Comparison of ENCODE assay signal across 27 mouse cellular contexts in genomic region chr2:154639115-154639514, GRCm38 (mm10). TPM values are rescaled to one million over a fixed set of nuclear protein-coding genes. Genes with fewer than 3 reads are reported as not detected.
DNase-seq lines count a peak whose midpoint lies in the region; ATAC-seq and TF ChIP-seq lines count a peak whose summit lies in the region.
"Had no signal": no experiment of that assay in that cellular context is flagged by ENCODE, and none has a peak within 500 bp of the region (broad histone marks: within the 10 kb centered on the region; RNA-seq: fewer than 3 reads in every experiment).

No protein-coding gene starts in this region.

- H3K27me3 ChIP-seq in embryonic facial prominence, embryonic 14.5 days (replicated peaks; ENCODE audit: control insufficient read depth, insufficient read depth, low read length): no peaks in the 10 kb centered on the region
- no peaks in the 10 kb centered on the region for H3K27me3 ChIP-seq in embryonic facial prominence, embryonic 10.5 days (replicated peaks; ENCODE audit: low read depth, poor library complexity, severe bottlenecking)
- no peaks in the 10 kb centered on the region for H3K27me3 ChIP-seq in liver, embryonic 13.5 days
- no peaks in the 10 kb centered on the region for H3K27me3 ChIP-seq in liver, postnatal 0 days (ENCODE audit: insufficient read depth, low read length)
- H3K27me3 ChIP-seq in small intestine, adult 2 months (ENCODE audit: control insufficient read depth, insufficient read depth, low read length): no peaks in the 10 kb centered on the region
- H3K27me3 ChIP-seq: embryonic facial prominence, embryonic 12.5 days; heart, embryonic 12.5 days; heart, embryonic 15.5 days had no signal

- peaks cover 5% of the 10 kb centered on the region; the same call in 1 of the 2 replicates for H3K9me3 ChIP-seq in embryonic facial prominence, embryonic 14.5 days (ENCODE audit: control insufficient read depth, low read length)
- peaks cover 7% of the 10 kb centered on the region; the same call in 1 of the 2 replicates for H3K9me3 ChIP-seq in embryonic facial prominence, embryonic 10.5 days
- peaks cover 6% of the 10 kb centered on the region; the same call in 1 of the 2 replicates for H3K9me3 ChIP-seq in liver, embryonic 13.5 days (replicated peaks)
- H3K9me3 ChIP-seq in liver, postnatal 0 days (ENCODE audit: low read length): no peaks in the 10 kb centered on the region
- H3K9me3 ChIP-seq: heart, embryonic 15.5 days had no signal

- H3K36me3 ChIP-seq in embryonic facial prominence, embryonic 14.5 days (ENCODE audit: control insufficient read depth, insufficient read depth, low read length): peaks cover 51% of the 10 kb centered on the region
- peaks cover 71% of the 10 kb centered on the region for H3K36me3 ChIP-seq in embryonic facial prominence, embryonic 10.5 days (replicated peaks)
- peaks cover 48% of the 10 kb centered on the region for H3K36me3 ChIP-seq in liver, embryonic 13.5 days
- H3K36me3 ChIP-seq in liver, postnatal 0 days (replicated peaks; ENCODE audit: insufficient read depth, low read length): peaks cover 20% of the 10 kb centered on the region
- H3K36me3 ChIP-seq in small intestine, adult 2 months (ENCODE audit: control insufficient read depth, insufficient read depth, low read length): peaks cover 4% of the 10 kb centered on the region; the same call in 1 of the 2 replicates

- 83% methylated on average over 4 of the region's 4 CpGs for whole genome bisulfite sequencing in embryonic facial prominence, embryonic 14.5 days
- 91% methylated on average over 4 of the region's 4 CpGs for WGBS in embryonic facial prominence, embryonic 10.5 days
- WGBS in liver, embryonic 13.5 days (ENCODE audit: insufficient replicate concordance): 90% methylated on average over 4 of the region's 4 CpGs
- 82% methylated on average over 4 of the region's 4 CpGs for WGBS in liver, postnatal 0 days (ENCODE audit: insufficient replicate concordance)
- 34% methylated on average over 4 of the region's 4 CpGs for WGBS in small intestine, adult 2 months

- no peak for TF ChIP-seq CTCF in liver, postnatal 0 days (IDR thresholded peaks at IDR 0.05; ENCODE audit: low read depth)
- TF ChIP-seq CTCF in small intestine, adult 2 months (IDR thresholded peaks at IDR 0.05; ENCODE audit: extremely low read depth, insufficient read length, insufficient replicate concordance, low read depth, low read length): no peak

- H3K4me1 ChIP-seq in embryonic facial prominence, embryonic 14.5 days (ENCODE audit: control insufficient read depth, insufficient read depth, low read length): no peaks in the 10 kb centered on the region
- H3K4me1 ChIP-seq in embryonic facial prominence, embryonic 10.5 days: peaks cover 4% of the 10 kb centered on the region; the same call in 1 of the 2 replicates
- peaks cover 48% of the 10 kb centered on the region for H3K4me1 ChIP-seq in liver, embryonic 13.5 days (replicated peaks)
- peaks cover 5% of the 10 kb centered on the region; the same call in 1 of the 2 replicates for H3K4me1 ChIP-seq in liver, postnatal 0 days (ENCODE audit: insufficient read depth)
- peaks cover 12% of the 10 kb centered on the region for H3K4me1 ChIP-seq in small intestine, adult 2 months (ENCODE audit: control insufficient read depth, insufficient read depth, insufficient read length, low read length)
- H3K4me1 ChIP-seq: embryonic facial prominence, embryonic 12.5 days; heart, embryonic 15.5 days had no signal

- DNase-seq in embryonic facial prominence, embryonic 14.5 days (ENCODE audit: low spot score): peak; percentile 36
- no peak for DNase-seq in embryonic facial prominence, embryonic 10.5 days (ENCODE audit: low spot score)
- DNase-seq in liver, embryonic 13.5 days: no peak
- DNase-seq in liver, postnatal 0 days: no peak
- DNase-seq in cerebellum, adult 11 months: no peak
- DNase-seq: adrenal gland, adult 8-10 months; adrenal gland, postnatal 25 days; cerebellum, adult 18-20 months; cerebellum, adult 9-10 months; cerebellum, postnatal 14 days; forebrain, postnatal 0 days; gastrocnemius, adult 2 months; gastrocnemius, postnatal 14 days; heart, adult 18-20 months; heart, postnatal 10 days; heart, postnatal 36 days had no signal

- ATAC-seq in embryonic facial prominence, embryonic 14.5 days (ENCODE audit: low read depth): peak; percentile 38; the same call in 1 of the 2 replicates
- no peak for ATAC-seq in liver, embryonic 13.5 days (ENCODE audit: low read depth)
- ATAC-seq in liver, postnatal 0 days: no peak
- ATAC-seq: activated CD4-positive, CD25-positive, alpha-beta regulatory T cell, adult 4 months; forebrain, embryonic 14.5 days; forebrain, postnatal 0 days; hindbrain, postnatal 0 days; inflammation-experienced regulatory T-cells, adult 6 months had no signal

- no peak for TF ChIP-seq EP300 in liver, postnatal 0 days (IDR thresholded peaks at IDR 0.05; ENCODE audit: low read depth)

- H3K27ac ChIP-seq in embryonic facial prominence, embryonic 14.5 days (replicated peaks; ENCODE audit: low read depth, low read length): no peak overlapping the region
- no peak overlapping the region for H3K27ac ChIP-seq in embryonic facial prominence, embryonic 10.5 days (replicated peaks)
- 0 out of 2 replicates have a peak overlapping the region, but pooled peaks have one; percentile 66 for H3K27ac ChIP-seq in liver, embryonic 13.5 days
- no peak overlapping the region for H3K27ac ChIP-seq in liver, postnatal 0 days (ENCODE audit: low read depth)
- peak overlapping the region; percentile 74 for H3K27ac ChIP-seq in small intestine, adult 2 months (ENCODE audit: insufficient read depth, low read depth, low read length)
- H3K27ac ChIP-seq: embryonic facial prominence, embryonic 12.5 days; gastrocnemius, adult 2 months; heart, embryonic 15.5 days; hindbrain, embryonic 10.5 days; hindbrain, embryonic 14.5 days; hindbrain, postnatal 0 days had no signal

- no peak overlapping the region for H3K4me2 ChIP-seq in embryonic facial prominence, embryonic 14.5 days (ENCODE audit: low read depth, low read length)
- no peak overlapping the region for H3K4me2 ChIP-seq in liver, embryonic 13.5 days
- H3K4me2 ChIP-seq in liver, postnatal 0 days (ENCODE audit: low read depth, low read length): no peak overlapping the region
- H3K4me2 ChIP-seq: embryonic facial prominence, embryonic 12.5 days; heart, embryonic 12.5 days; heart, embryonic 15.5 days; hindbrain, embryonic 14.5 days had no signal

- no peak overlapping the region for H3K4me3 ChIP-seq in embryonic facial prominence, embryonic 14.5 days (ENCODE audit: low read depth, low read length)
- H3K4me3 ChIP-seq in embryonic facial prominence, embryonic 10.5 days: no peak overlapping the region
- no peak overlapping the region for H3K4me3 ChIP-seq in liver, embryonic 13.5 days (replicated peaks)
- H3K4me3 ChIP-seq in liver, postnatal 0 days (ENCODE audit: low read depth, low read length): no peak overlapping the region
- no peak overlapping the region for H3K4me3 ChIP-seq in small intestine, adult 2 months (ENCODE audit: low read depth, low read length)
- H3K4me3 ChIP-seq: embryonic facial prominence, embryonic 12.5 days; gastrocnemius, adult 2 months; heart, embryonic 12.5 days; heart, embryonic 15.5 days; hindbrain, embryonic 10.5 days had no signal

- no peak overlapping the region for H3K9ac ChIP-seq in embryonic facial prominence, embryonic 14.5 days (ENCODE audit: low read depth, low read length)
- no peak overlapping the region for H3K9ac ChIP-seq in liver, embryonic 13.5 days
- no peak overlapping the region for H3K9ac ChIP-seq in liver, postnatal 0 days (replicated peaks)
- H3K9ac ChIP-seq: embryonic facial prominence, embryonic 12.5 days; forebrain, postnatal 0 days; heart, embryonic 12.5 days; heart, embryonic 15.5 days; hindbrain, embryonic 14.5 days had no signal

- TF ChIP-seq POLR2A in small intestine, adult 2 months (IDR thresholded peaks at IDR 0.05; ENCODE audit: low read depth, low read length): no peak

RNA-seq across cellular contexts. Expression of gene Chmp4b, which starts 12.4 kb away (rescaled TPM):
- polyA plus RNA-seq in embryonic facial prominence, embryonic 14.5 days (2014; fragmentation: Nextera tagmentation; extraction: Ambion mirVana): 21.2 and 21.9 TPM in 2 replicates
- polyA plus RNA-seq in embryonic facial prominence, embryonic 10.5 days (2016; fragmentation: Nextera tagmentation; extraction: Ambion mirVana): 12.8 and 14.7 TPM in 2 replicates
- polyA plus RNA-seq in liver, embryonic 13.5 days (2015; fragmentation: Nextera tagmentation; extraction: Ambion mirVana): 15.0 and 17.5 TPM in 2 replicates
- 11.9 and 13.1 TPM in 2 replicates for polyA plus RNA-seq in liver, postnatal 0 days (2015; fragmentation: Nextera tagmentation; extraction: Ambion mirVana)
- 73.2 and 131 TPM in 2 replicates for polyA plus RNA-seq in small intestine, adult 2 months (2012; rRNA removed)

RNA-seq across cellular contexts. Expression of gene 4930519P11Rik, which starts 25.9 kb away (rescaled TPM):
- 0.77 TPM in 1 of 2 replicates, not detected in the other for polyA plus RNA-seq in embryonic facial prominence, embryonic 14.5 days (2014; fragmentation: Nextera tagmentation; extraction: Ambion mirVana)
- not detected in 2 replicates for polyA plus RNA-seq in embryonic facial prominence, embryonic 10.5 days (2016; fragmentation: Nextera tagmentation; extraction: Ambion mirVana)
- polyA plus RNA-seq in liver, embryonic 13.5 days (2015; fragmentation: Nextera tagmentation; extraction: Ambion mirVana): not detected in 2 replicates
- polyA plus RNA-seq in liver, postnatal 0 days (2015; fragmentation: Nextera tagmentation; extraction: Ambion mirVana): 0.40 and 0.45 TPM in 2 replicates
- 0.46 and 1.6 TPM in 2 replicates for polyA plus RNA-seq in small intestine, adult 2 months (2012; rRNA removed)
- polyA plus RNA-seq: activated CD4-positive, CD25-positive, alpha-beta regulatory T cell, adult 4 months; forebrain, embryonic 11.5 days; forebrain, postnatal 0 days; heart, embryonic 15.5 days; hindbrain, embryonic 10.5 days; inflammation-experienced regulatory T-cells, adult 6 months had no signal

RNA-seq across cellular contexts. Expression of gene Zfp341, which starts 26.0 kb away (rescaled TPM):
- 1.2 TPM in 2 replicates for polyA plus RNA-seq in embryonic facial prominence, embryonic 14.5 days (2014; fragmentation: Nextera tagmentation; extraction: Ambion mirVana)
- polyA plus RNA-seq in embryonic facial prominence, embryonic 10.5 days (2016; fragmentation: Nextera tagmentation; extraction: Ambion mirVana): 1.1 TPM in 2 replicates
- polyA plus RNA-seq in liver, embryonic 13.5 days (2015; fragmentation: Nextera tagmentation; extraction: Ambion mirVana): 1.9 and 2.1 TPM in 2 replicates
- 0.75 and 0.85 TPM in 2 replicates for polyA plus RNA-seq in liver, postnatal 0 days (2015; fragmentation: Nextera tagmentation; extraction: Ambion mirVana)
- 2.6 and 4.7 TPM in 2 replicates for polyA plus RNA-seq in small intestine, adult 2 months (2012; rRNA removed)

RNA-seq across cellular contexts. Expression of gene Pxmp4, which starts 35.6 kb away (rescaled TPM):
- 24.1 and 26.9 TPM in 2 replicates for polyA plus RNA-seq in embryonic facial prominence, embryonic 14.5 days (2014; fragmentation: Nextera tagmentation; extraction: Ambion mirVana)
- polyA plus RNA-seq in embryonic facial prominence, embryonic 10.5 days (2016; fragmentation: Nextera tagmentation; extraction: Ambion mirVana): 11.6 and 13.8 TPM in 2 replicates
- 26.8 and 28.9 TPM in 2 replicates for polyA plus RNA-seq in liver, embryonic 13.5 days (2015; fragmentation: Nextera tagmentation; extraction: Ambion mirVana)
- polyA plus RNA-seq in liver, postnatal 0 days (2015; fragmentation: Nextera tagmentation; extraction: Ambion mirVana): 64.2 and 68.5 TPM in 2 replicates
- 21.4 and 28.8 TPM in 2 replicates for polyA plus RNA-seq in small intestine, adult 2 months (2012; rRNA removed)

Comparison
In these comparisons a context has a peak if more than half of its experiments do, and no peak if none do; other contexts are left out.
1. H3K27ac ChIP-seq: peak in liver, embryonic 13.5 days (single experiment) and small intestine, adult 2 months (single experiment); none in embryonic facial prominence, embryonic 14.5 days (single experiment), embryonic facial prominence, embryonic 10.5 days (single experiment) and liver, postnatal 0 days (single experiment).